Mouse (Mus musculus): ENCODE measurements at regions not wholly inside any gene's neighbourhood (a gene's known extent, or its start where the extent isn't known, plus 50 kb on each side); places are given as distances from the start of the nearest gene placed in this dataset.

DNA sequence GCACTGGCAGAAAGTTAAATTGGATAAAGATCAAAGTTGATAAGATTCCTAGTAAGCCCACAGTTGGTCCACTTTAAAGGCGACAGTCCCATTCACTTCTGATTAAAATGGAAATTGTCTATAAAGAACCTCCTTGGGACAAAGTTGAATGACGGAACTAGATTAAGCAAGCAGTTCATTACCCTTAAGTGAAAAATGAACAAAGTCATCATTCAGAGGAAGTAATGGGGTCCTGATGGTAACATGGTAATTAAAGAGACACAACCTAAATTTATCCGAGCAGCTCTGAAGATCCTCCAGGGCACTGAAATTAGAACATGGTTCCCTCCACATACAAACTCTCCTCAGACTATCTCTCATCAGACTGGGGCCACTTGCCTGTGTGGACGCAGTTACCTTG is 116.4 kb upstream of the Nabp1 start:
- no peaks in the 10 kb centered on the region for H3K9me3 ChIP-seq (ENCODE audit: control insufficient read depth, low read length)
- no peak overlapping the region for H3K4me2 ChIP-seq (ENCODE audit: low read depth)
- no peak overlapping the region for H3K9ac ChIP-seq (replicated peaks)
- no peaks in the 10 kb centered on the region for H3K27me3 ChIP-seq (ENCODE audit: control insufficient read depth, insufficient read depth, low read length)
- no peaks in the 10 kb centered on the region; a peak in 2 of 4 replicates for H3K4me1 ChIP-seq (replicated peaks; ENCODE audit: control insufficient read depth in 2 of 2, insufficient read depth in 2 of 2, low read length in 1 of 2)
- TF ChIP-seq CTCF (IDR thresholded peaks at IDR 0.05; ENCODE audit: low read depth) (no peak), EP300 (IDR thresholded peaks at IDR 0.05; ENCODE audit: low read depth) (no peak)
- no peaks in the 10 kb centered on the region for H3K36me3 ChIP-seq (replicated peaks; ENCODE audit: control insufficient read depth, insufficient read depth, low read depth)
- no peak for DNase-seq (ENCODE audit: low read depth in 3 of 3, low spot score in 3 of 3)
- H3K27ac ChIP-seq, result no peak overlapping the region
- 51% methylated on average over 4 of the region's 4 CpGs for WGBS (ENCODE audit: insufficient replicate concordance)
- ATAC-seq (ENCODE audit: insufficient read depth), result no peak
- H3K4me3 ChIP-seq (ENCODE audit: insufficient read depth in 1 of 2, low read depth in 2 of 2, low read length in 2 of 2), result no peak overlapping the region

- Histone ChIP-seq H3K4me3 (ENCODE audit: insufficient read depth in 1 of 2, low read depth in 2 of 2, low read length in 2 of 2) (no peak overlapping the region), H3K27me3 (ENCODE audit: control insufficient read depth, insufficient read depth, low read length) (no peaks in the 10 kb centered on the region), H3K36me3 (replicated peaks; ENCODE audit: control insufficient read depth, insufficient read depth, low read depth) (no peaks in the 10 kb centered on the region), H3K27ac (no peak overlapping the region), H3K9me3 (ENCODE audit: control insufficient read depth, low read length) (no peaks in the 10 kb centered on the region), H3K4me2 (ENCODE audit: low read depth) (no peak overlapping the region), H3K9ac (replicated peaks) (no peak overlapping the region), H3K4me1 (replicated peaks; ENCODE audit: control insufficient read depth in 2 of 2, insufficient read depth in 2 of 2, low read length in 1 of 2) (no peaks in the 10 kb centered on the region; a peak in 2 of 4 replicates)
- 26% methylated on average over 10 of the region's 10 CpGs for WGBS (ENCODE audit: insufficient replicate concordance)
- ATAC-seq (ENCODE audit: insufficient read depth) (no peak), DNase-seq (ENCODE audit: low read depth in 3 of 3, low spot score in 3 of 3) (no peak)
- TF ChIP-seq CTCF (IDR thresholded peaks at IDR 0.05; ENCODE audit: low read depth) (no peak), EP300 (IDR thresholded peaks at IDR 0.05; ENCODE audit: low read depth) (no peak)
Measured at GRCm38 (mm10) chr1:51593621-51594441, 115.6 kb upstream of the Nabp1 start.

GRCm38 (mm10) chr1:51591886-51592285 is 113.7 kb upstream of the Nabp1 start:
- Histone ChIP-seq H3K4me1 (replicated peaks; ENCODE audit: control insufficient read depth in 2 of 2, insufficient read depth in 2 of 2, low read length in 1 of 2) (no peaks in the 10 kb centered on the region; a peak in 1 of 4 replicates), H3K9ac (replicated peaks) (no peak overlapping the region), H3K9me3 (ENCODE audit: control insufficient read depth, low read length) (no peaks in the 10 kb centered on the region), H3K27ac (no peak overlapping the region), H3K4me3 (ENCODE audit: insufficient read depth in 1 of 2, low read depth in 2 of 2, low read length in 2 of 2) (no peak overlapping the region), H3K36me3 (replicated peaks; ENCODE audit: control insufficient read depth, insufficient read depth, low read depth) (no peaks in the 10 kb centered on the region), H3K4me2 (ENCODE audit: low read depth) (no peak overlapping the region), H3K27me3 (ENCODE audit: control insufficient read depth, insufficient read depth, low read length) (no peaks in the 10 kb centered on the region)
- no peak for ATAC-seq (ENCODE audit: insufficient read depth)
- no peak for DNase-seq (ENCODE audit: low read depth in 3 of 3, low spot score in 3 of 3)
- TF ChIP-seq CTCF (IDR thresholded peaks at IDR 0.05; ENCODE audit: low read depth) (no peak), EP300 (IDR thresholded peaks at IDR 0.05; ENCODE audit: low read depth) (no peak)
- 40% methylated on average over 4 of the region's 4 CpGs for WGBS (ENCODE audit: insufficient replicate concordance)

DNA sequence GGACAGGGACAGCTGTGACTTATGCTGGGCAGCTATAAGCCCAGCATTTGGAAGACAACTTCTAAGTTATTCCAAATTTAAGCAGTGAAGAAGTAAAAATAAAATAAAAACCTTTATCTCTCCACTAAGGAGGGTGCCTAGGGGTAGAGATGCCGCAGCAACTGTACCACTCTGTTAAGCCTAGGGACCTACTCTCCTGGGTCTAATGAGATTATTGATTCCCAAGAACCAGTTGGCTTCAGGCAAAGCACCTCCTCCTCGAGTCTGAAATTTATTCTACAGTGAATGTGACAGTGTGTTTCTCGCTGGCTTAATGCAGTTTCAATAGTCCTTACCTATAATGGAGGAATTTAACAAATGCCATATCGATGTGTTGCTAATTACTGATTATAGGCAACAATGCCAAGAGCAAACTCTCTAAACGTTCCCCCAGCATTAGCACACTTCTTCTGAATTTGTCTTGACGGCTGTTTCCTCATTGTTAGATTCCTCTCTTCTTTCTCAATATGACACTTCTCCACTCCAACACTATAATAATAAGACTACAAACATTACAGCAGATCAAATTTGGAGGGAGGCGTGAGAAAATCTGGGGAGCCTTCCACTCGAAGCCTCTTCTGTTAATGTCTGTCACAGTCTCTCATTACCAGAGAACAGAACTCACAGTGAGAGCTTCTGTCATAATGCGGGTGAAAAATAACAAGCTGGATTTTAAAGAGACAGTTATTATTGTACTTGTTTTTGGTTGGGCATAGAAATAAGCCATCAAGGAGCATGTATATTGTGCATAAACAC is 112.6 kb upstream of the Nabp1 start:
- ATAC-seq (ENCODE audit: insufficient read depth), result no peak
- 58% methylated on average over 9 of the region's 9 CpGs for WGBS (ENCODE audit: insufficient replicate concordance)
- no peak overlapping the region for H3K9ac ChIP-seq (replicated peaks)
- TF ChIP-seq EP300 (IDR thresholded peaks at IDR 0.05; ENCODE audit: low read depth), result no peak
- no peak for TF ChIP-seq CTCF (IDR thresholded peaks at IDR 0.05; ENCODE audit: low read depth)
- no peak overlapping the region for H3K4me3 ChIP-seq (ENCODE audit: insufficient read depth in 1 of 2, low read depth in 2 of 2, low read length in 2 of 2)
- no peak for DNase-seq (ENCODE audit: low read depth in 3 of 3, low spot score in 3 of 3)
- H3K27ac ChIP-seq, result no peak overlapping the region
- no peaks in the 10 kb centered on the region for H3K36me3 ChIP-seq (replicated peaks; ENCODE audit: control insufficient read depth, insufficient read depth, low read depth)
- H3K4me2 ChIP-seq (ENCODE audit: low read depth), result no peak overlapping the region
- no peaks in the 10 kb centered on the region for H3K9me3 ChIP-seq (ENCODE audit: control insufficient read depth, low read length)
- no peaks in the 10 kb centered on the region; a peak in 2 of 4 replicates for H3K4me1 ChIP-seq (replicated peaks; ENCODE audit: control insufficient read depth in 2 of 2, insufficient read depth in 2 of 2, low read length in 1 of 2)
- no peaks in the 10 kb centered on the region for H3K27me3 ChIP-seq (ENCODE audit: control insufficient read depth, insufficient read depth, low read length)

DNA sequence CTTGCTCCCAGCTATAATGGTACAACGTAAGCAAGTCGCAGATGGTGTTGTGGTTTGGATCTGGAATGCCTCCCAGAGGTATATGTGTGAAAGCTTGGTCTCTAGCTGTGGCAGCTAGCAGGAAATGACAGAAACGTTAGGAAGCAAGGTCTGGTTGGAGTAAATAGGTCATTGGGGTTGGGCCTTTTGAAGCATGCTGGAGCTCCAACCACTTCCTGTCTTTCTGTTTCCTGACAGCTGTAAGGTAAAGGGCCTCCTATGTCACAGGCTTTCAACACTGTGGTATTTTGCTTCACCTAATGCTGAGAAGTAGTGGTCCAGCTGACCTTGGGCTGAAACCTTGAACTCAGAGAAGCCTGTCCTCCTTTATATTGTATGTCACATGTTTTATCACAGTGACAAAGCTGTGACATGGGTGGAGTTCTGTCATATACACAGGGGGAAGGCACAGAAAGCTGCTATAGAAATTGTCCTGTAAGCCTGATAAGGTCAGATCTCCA is 106.8 kb upstream of the Nabp1 start:
- Histone ChIP-seq H3K9me3 (ENCODE audit: control insufficient read depth, low read length) (no peaks in the 10 kb centered on the region), H3K9ac (replicated peaks) (no peak overlapping the region), H3K4me2 (ENCODE audit: low read depth) (no peak overlapping the region), H3K27ac (no peak overlapping the region), H3K36me3 (replicated peaks; ENCODE audit: control insufficient read depth, insufficient read depth, low read depth) (no peaks in the 10 kb centered on the region), H3K4me3 (ENCODE audit: insufficient read depth in 1 of 2, low read depth in 2 of 2, low read length in 2 of 2) (no peak overlapping the region), H3K4me1 (replicated peaks; ENCODE audit: control insufficient read depth in 2 of 2, insufficient read depth in 2 of 2, low read length in 1 of 2) (peaks cover 18 to 19% of the 10 kb centered on the region in 2 experiments), H3K27me3 (ENCODE audit: control insufficient read depth, insufficient read depth, low read length) (no peaks in the 10 kb centered on the region)
- 6% methylated on average over 3 of the region's 3 CpGs for WGBS (ENCODE audit: insufficient replicate concordance)
- ATAC-seq (ENCODE audit: insufficient read depth) (peak; percentile 51; the same call in 1 of the 2 replicates), DNase-seq (ENCODE audit: low read depth in 3 of 3, low spot score in 3 of 3) (no peak)
- TF ChIP-seq CTCF (IDR thresholded peaks at IDR 0.05; ENCODE audit: low read depth) (no peak), EP300 (IDR thresholded peaks at IDR 0.05; ENCODE audit: low read depth) (no peak)
